ENCODE assay signal across 23 mouse cellular contexts in the genomic region with DNA sequence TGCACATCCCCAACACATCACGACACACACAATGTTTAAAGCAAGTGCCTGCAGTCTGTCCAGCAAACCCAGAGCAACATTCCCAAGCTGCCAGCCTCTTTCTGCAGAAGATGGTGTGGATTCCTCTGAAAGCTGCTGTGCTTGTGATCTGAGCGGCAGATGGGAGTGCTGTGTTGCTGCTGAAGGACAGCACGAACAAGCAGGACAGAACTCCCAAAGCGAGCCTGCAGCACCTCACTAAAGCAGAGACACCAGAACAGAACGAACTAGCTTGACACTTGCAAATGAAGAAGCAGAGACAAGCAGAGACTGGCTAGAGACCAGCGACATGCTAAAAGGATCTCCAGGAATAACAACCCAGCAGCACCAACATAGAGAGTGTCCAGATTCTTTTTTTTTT. TPM values are rescaled to one million over a fixed set of nuclear protein-coding genes. Genes with fewer than 3 reads are reported as not detected.
DNase-seq lines count a peak whose midpoint lies in the region; ATAC-seq and TF ChIP-seq lines count a peak whose summit lies in the region.
"Had no signal": no experiment of that assay in that cellular context is flagged by ENCODE, and none has a peak within 500 bp of the region (broad histone marks: within the 10 kb centered on the region; RNA-seq: fewer than 3 reads in every experiment).

No protein-coding gene starts in this region.

- DNase-seq in embryonic facial prominence, embryonic 10.5 days (ENCODE audit: low spot score): no peak
- DNase-seq in layer of hippocampus, adult 2 months (ENCODE audit: low spot score in 2 of 2): no peak
- DNase-seq in layer of hippocampus, adult 18-20 months (ENCODE audit: low spot score in 2 of 2): no peak
- peak; percentile 36 to 40 for DNase-seq in left cerebral cortex, postnatal 36 days (ENCODE audit: low spot score in 2 of 2)
- DNase-seq in left cerebral cortex, adult 11 months (ENCODE audit: low spot score): no peak
- peak; percentile 74 for DNase-seq in brain, adult 2 months (ENCODE audit: low read depth, low spot score)
- no peak for DNase-seq in heart, postnatal 36 days
- DNase-seq: adrenal gland, adult 2 months; adrenal gland, postnatal 10 days; adrenal gland, postnatal 25 days; cerebellum, adult 11-12 months; cerebellum, adult 2 months; cerebellum, adult 9-10 months; cerebellum, postnatal 14 days; forebrain, postnatal 0 days had no signal

- 76% methylated on average over 6 of the region's 6 CpGs for WGBS in embryonic facial prominence, embryonic 15.5 days
- 86% methylated on average over 6 of the region's 6 CpGs for WGBS in embryonic facial prominence, embryonic 10.5 days

- no peaks in the 10 kb centered on the region for H3K9me3 ChIP-seq in embryonic facial prominence, embryonic 15.5 days (replicated peaks)
- no peaks in the 10 kb centered on the region for H3K9me3 ChIP-seq in embryonic facial prominence, embryonic 10.5 days
- H3K9me3 ChIP-seq: embryonic facial prominence, embryonic 13.5 days; forebrain, embryonic 13.5 days; forebrain, embryonic 15.5 days had no signal

- ATAC-seq in embryonic facial prominence, embryonic 15.5 days (ENCODE audit: insufficient number of reproducible peaks, low FRiP score, low TSS enrichment, low read depth): no peak
- ATAC-seq: forebrain, embryonic 13.5 days; forebrain, embryonic 15.5 days; forebrain, postnatal 0 days had no signal

- no peak for TF ChIP-seq CTCF in layer of hippocampus, adult 2 months (conservative IDR thresholded peaks at IDR 0.05)

- 0 out of 2 replicates have a peak overlapping the region, but pooled peaks have one; percentile 11 for H3K27ac ChIP-seq in embryonic facial prominence, embryonic 15.5 days (replicated peaks)
- H3K27ac ChIP-seq in embryonic facial prominence, embryonic 10.5 days (replicated peaks): no peak overlapping the region
- peak overlapping the region; percentile 51; the same call in 1 of the 2 replicates for H3K27ac ChIP-seq in layer of hippocampus, adult 2 months
- H3K27ac ChIP-seq: embryonic facial prominence, embryonic 13.5 days; forebrain, embryonic 13.5 days; forebrain, embryonic 15.5 days had no signal

- H3K36me3 ChIP-seq in embryonic facial prominence, embryonic 15.5 days: peaks cover 30% of the 10 kb centered on the region; the same call in 1 of the 2 replicates
- H3K36me3 ChIP-seq in embryonic facial prominence, embryonic 10.5 days (replicated peaks): peaks cover 82% of the 10 kb centered on the region

- no peak overlapping the region for H3K4me3 ChIP-seq in embryonic facial prominence, embryonic 15.5 days (replicated peaks)
- no peak overlapping the region for H3K4me3 ChIP-seq in embryonic facial prominence, embryonic 10.5 days
- H3K4me3 ChIP-seq in layer of hippocampus, adult 2 months: no peak overlapping the region
- H3K4me3 ChIP-seq: embryonic facial prominence, embryonic 13.5 days; forebrain, embryonic 13.5 days; forebrain, embryonic 15.5 days had no signal

- H3K4me2 ChIP-seq in embryonic facial prominence, embryonic 15.5 days (replicated peaks): no peak overlapping the region
- H3K4me2 ChIP-seq: embryonic facial prominence, embryonic 13.5 days; forebrain, embryonic 13.5 days; forebrain, embryonic 15.5 days had no signal

- intact Hi-C loops in left cerebral cortex, postnatal 36 days (cut with DNase I): no loop called here
- intact Hi-C loops in heart, postnatal 36 days (cut with DNase I): no loop called here

- no peak overlapping the region for H3K9ac ChIP-seq in embryonic facial prominence, embryonic 15.5 days
- H3K9ac ChIP-seq: embryonic facial prominence, embryonic 13.5 days; forebrain, embryonic 13.5 days; forebrain, embryonic 15.5 days; forebrain, postnatal 0 days had no signal

- 0 out of 2 replicates have a peak, but pooled peaks cover 10% of the 10 kb centered on the region for H3K4me1 ChIP-seq in embryonic facial prominence, embryonic 15.5 days
- H3K4me1 ChIP-seq in embryonic facial prominence, embryonic 10.5 days: peaks cover 10% of the 10 kb centered on the region
- H3K4me1 ChIP-seq: forebrain, embryonic 13.5 days; forebrain, embryonic 15.5 days had no signal

- no peaks in the 10 kb centered on the region for H3K27me3 ChIP-seq in embryonic facial prominence, embryonic 15.5 days
- H3K27me3 ChIP-seq in embryonic facial prominence, embryonic 10.5 days (replicated peaks; ENCODE audit: low read depth, poor library complexity, severe bottlenecking): no peaks in the 10 kb centered on the region
- H3K27me3 ChIP-seq: embryonic facial prominence, embryonic 13.5 days; forebrain, embryonic 13.5 days; forebrain, embryonic 15.5 days had no signal

RNA-seq across cellular contexts. Expression of gene Spdef, which starts 42.9 kb away (rescaled TPM):
- polyA plus RNA-seq in embryonic facial prominence, embryonic 15.5 days (2015; fragmentation: Nextera tagmentation; extraction: Ambion mirVana): 0.35 and 0.95 TPM in 2 replicates
- 0.15 and 0.43 TPM in 2 replicates for polyA plus RNA-seq in embryonic facial prominence, embryonic 10.5 days (2016; fragmentation: Nextera tagmentation; extraction: Ambion mirVana)
- total RNA-seq in layer of hippocampus, adult 2 months (2021): under 1 TPM; 0.59 to 0.61 TPM
- total RNA-seq in layer of hippocampus, adult 18-20 months (2021): not detected
- total RNA-seq in left cerebral cortex, postnatal 36 days (2021): under 1 TPM; 0.48 to 0.49 TPM
- not detected for total RNA-seq in heart, postnatal 36 days (2021)
- total RNA-seq: adrenal gland, postnatal 10 days; adrenal gland, postnatal 25 days; ES-E14; MEL had no signal
- polyA plus RNA-seq: C2C12; embryonic facial prominence, embryonic 11.5 days; embryonic facial prominence, embryonic 13.5 days had no signal

RNA-seq across cellular contexts. Expression of gene D17Wsu92e, which starts 48.8 kb away (rescaled TPM):
- polyA plus RNA-seq in embryonic facial prominence, embryonic 15.5 days (2015; fragmentation: Nextera tagmentation; extraction: Ambion mirVana): 18.2 and 20.6 TPM in 2 replicates
- polyA plus RNA-seq in embryonic facial prominence, embryonic 10.5 days (2016; fragmentation: Nextera tagmentation; extraction: Ambion mirVana): 15.5 and 15.7 TPM in 2 replicates
- total RNA-seq in layer of hippocampus, adult 2 months (2021): 100 to 1,000 TPM; 192 to 197 TPM
- total RNA-seq in layer of hippocampus, adult 18-20 months (2021): 100 to 1,000 TPM; 199 TPM
- total RNA-seq in left cerebral cortex, postnatal 36 days (2021): 100 to 1,000 TPM; 205 to 222 TPM
- 100 to 1,000 TPM; 135 to 140 TPM for total RNA-seq in heart, postnatal 36 days (2021)

Comparison
In these comparisons a context has a peak if more than half of its experiments do, and no peak if none do; other contexts are left out.
1. DNase-seq: peak in left cerebral cortex, postnatal 36 days (2 of 2) and brain, adult 2 months (single experiment); none in embryonic facial prominence, embryonic 10.5 days (single experiment), layer of hippocampus, adult 2 months (0 of 2), layer of hippocampus, adult 18-20 months (0 of 2), left cerebral cortex, adult 11 months (single experiment) and heart, postnatal 36 days (0 of 2).